Mouse (Mus musculus) lung, postnatal 36 days (tissue): ENCODE data around the gene Eif5b.
"Not testable (repeated sequence)": the region's sequence is repeated elsewhere in the genome, so short reads cannot be mapped to it uniquely, and the experiment has no call there.

ENCODE experiments used
- DNase-seq: peaks from one replicate; pipeline ENCODE4 v3.0.0; 2022; ENCODE audit warnings: mixed read lengths

Gene Eif5b

GRCm38 (mm10) chr1:37997867-37998266 is at the start of gene Eif5b, which contains the start of gene Txndc9:
Gene Eif5b (plus strand): TSS chr1:37998010.
Gene Txndc9 (minus strand): TSS chr1:37997893.
- peak; percentile 97 for DNase-seq

GRCm38 (mm10) chr1:37948906-37949305 is 48.9 kb upstream of the Eif5b start:
- DNase-seq: no peak

GRCm38 (mm10) chr1:37954786-37955185 is 43.0 kb upstream of the Eif5b start:
- DNase-seq: no peak

- no peak for DNase-seq
These were observed 42.6 kb upstream of the Eif5b start for GRCm38 (mm10) chr1:37955251-37955650.

GRCm38 (mm10) chr1:37956690-37957431 is 40.9 kb upstream of the Eif5b start:
- no peak for DNase-seq

GRCm38 (mm10) chr1:37957659-37958058 is 40.2 kb upstream of the Eif5b start, which contains the start of gene Lyg1:
Gene Lyg1 (minus strand): TSS chr1:37957759.
- no peak for DNase-seq

GRCm38 (mm10) chr1:37958516-37958915 is 39.3 kb upstream of the Eif5b start:
- no peak for DNase-seq

- no peak for DNase-seq
These were observed 38.3 kb upstream of the Eif5b start for GRCm38 (mm10) chr1:37959486-37959885.

GRCm38 (mm10) chr1:37965571-37965970 is 32.2 kb upstream of the Eif5b start:
- DNase-seq: no peak

- no peak for DNase-seq
These were observed 29.1 kb upstream of the Eif5b start for GRCm38 (mm10) chr1:37968746-37969145.

- DNase-seq: no peak
These were observed 26.3 kb upstream of the Eif5b start for GRCm38 (mm10) chr1:37971520-37971919.

- not testable (repeated sequence) for DNase-seq
These were observed 21.1 kb upstream of the Eif5b start for GRCm38 (mm10) chr1:37976666-37977065.

GRCm38 (mm10) chr1:37977303-37977702 is 20.5 kb upstream of the Eif5b start:
- no peak for DNase-seq

GRCm38 (mm10) chr1:37984326-37984725 is 13.5 kb upstream of the Eif5b start:
- DNase-seq: no peak

- DNase-seq: peak; percentile 24
These were observed 12.0 kb upstream of the Eif5b start for GRCm38 (mm10) chr1:37985764-37986323.

- DNase-seq: no peak
These were observed 10.0 kb upstream of the Eif5b start for GRCm38 (mm10) chr1:37987856-37988255.

GRCm38 (mm10) chr1:37996226-37996625 is 1.6 kb upstream of the Eif5b start:
- DNase-seq: no peak

- peak; percentile 100 for DNase-seq
These were observed 829 bp upstream of the Eif5b start for GRCm38 (mm10) chr1:37996877-37997484.

- DNase-seq: no peak
These were observed 775 bp downstream of the Eif5b start for GRCm38 (mm10) chr1:37998371-37999199.

- no peak for DNase-seq
These were observed 1.7 kb downstream of the Eif5b start for GRCm38 (mm10) chr1:37999552-37999951.

GRCm38 (mm10) chr1:38000844-38001243 is 3.0 kb downstream of the Eif5b start:
- DNase-seq: no peak

- DNase-seq: no peak
These were observed 4.1 kb downstream of the Eif5b start for GRCm38 (mm10) chr1:38001956-38002355.

GRCm38 (mm10) chr1:38003046-38003445 is 5.2 kb downstream of the Eif5b start:
- no peak for DNase-seq
